Mouse (Mus musculus) megakaryocyte, embryonic 14.5 days (primary cell): ENCODE data around the gene Cstf1. TPM values are rescaled to one million over a fixed set of nuclear protein-coding genes. Genes with fewer than 3 reads are reported as not detected.

ENCODE experiments used
- H3K27me3 ChIP-seq: replicated peaks from 2 replicates; pipeline ENCODE3; 2012; ENCODE audit warnings: inconsistent platforms
- H3K36me3 ChIP-seq: replicated peaks from 2 replicates; pipeline ENCODE3; 2012; ENCODE audit warnings: low read length, inconsistent platforms, mixed read lengths
- H3K4me1 ChIP-seq: 2 replicates; pipeline ENCODE4 v1.6.1; 2012; ENCODE audit warnings: inconsistent platforms
- H3K4me3 ChIP-seq: replicated peaks from 2 replicates; pipeline ENCODE3; 2012; ENCODE audit warnings: moderate library complexity, mild to moderate bottlenecking, inconsistent platforms
- H3K9me3 ChIP-seq: 2 replicates; pipeline ENCODE4 v1.6.1; 2012; ENCODE audit warnings: inconsistent platforms
- FLI1 ChIP-seq: IDR thresholded peaks from 2 replicates; pipeline ENCODE4 v1.6.1; 2012; ENCODE audit warnings: low read length, inconsistent platforms, mixed read lengths
- GATA1 ChIP-seq: IDR thresholded peaks from 3 replicates; pipeline ENCODE4 v1.6.1; 2012; ENCODE audit warnings: mixed read lengths, low read length, inconsistent platforms, borderline replicate concordance
- polyA plus RNA-seq: library from polyadenylated mRNA; stranded (reverse); fragments of >175 nt; gene quantifications from 2 replicates; pipeline ENCODE4 v1.2.3, GENCODE M21; 2012; ENCODE audit warnings: low replicate concordance; ENCODE audit not compliant: insufficient read depth

Cstf1 gene
- polyA plus RNA-seq, 1 experiment, result 7.2 TPM

- peaks cover 12% of the 10 kb centered on the region for H3K36me3 ChIP-seq
- H3K4me1 ChIP-seq, result peaks cover 53% of the 10 kb centered on the region
- peaks cover 7% of the 10 kb centered on the region for H3K27me3 ChIP-seq
- TF ChIP-seq FLI1, result no peak
- no peak for TF ChIP-seq GATA1
- H3K4me3 ChIP-seq, result peak overlapping the region; percentile 97
- no peaks in the 10 kb centered on the region for H3K9me3 ChIP-seq
Measured at GRCm38 (mm10) chr2:172346034-172346929, 24.2 kb upstream of the Cstf1 start.

DNA sequence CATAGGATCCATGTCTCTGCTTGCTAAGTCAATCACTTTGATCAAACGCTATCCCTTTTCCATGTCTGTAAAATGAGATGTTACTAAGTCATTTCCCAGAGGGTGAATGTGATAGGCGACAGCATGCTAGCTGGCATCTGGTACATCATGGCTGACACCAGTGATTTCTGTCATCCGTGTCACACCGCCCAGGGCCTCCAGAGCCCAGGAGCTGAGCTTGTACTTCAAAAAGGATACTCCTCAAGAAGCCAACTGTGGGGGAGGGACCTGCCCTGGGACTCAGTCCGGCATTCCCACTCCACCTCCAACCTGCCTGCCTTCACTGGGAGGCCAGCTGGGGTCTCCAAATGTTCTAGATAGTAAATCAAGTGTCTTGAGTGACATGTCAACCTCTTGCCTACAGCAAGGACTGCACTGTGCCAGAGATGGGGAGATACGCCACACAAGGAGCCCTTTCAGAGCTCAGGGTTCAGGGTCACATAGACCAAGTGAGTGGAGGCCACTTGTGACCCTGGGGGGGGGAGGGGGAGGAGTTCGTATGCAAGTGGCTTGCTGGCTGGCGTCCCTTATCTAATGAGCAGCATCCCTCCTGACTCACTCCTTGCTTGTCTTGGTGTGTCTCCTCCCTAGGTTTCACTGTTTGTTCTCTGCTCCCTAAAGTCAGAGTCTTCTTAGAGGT lies 23.4 kb upstream of the Cstf1 start:
- peaks cover 14% of the 10 kb centered on the region for H3K36me3 ChIP-seq
- H3K27me3 ChIP-seq, result peaks cover 7% of the 10 kb centered on the region
- TF ChIP-seq FLI1 (no peak), GATA1 (no peak)
- peak overlapping the region; percentile 97 for H3K4me3 ChIP-seq
- H3K9me3 ChIP-seq, result no peaks in the 10 kb centered on the region
- H3K4me1 ChIP-seq, result peaks cover 53% of the 10 kb centered on the region

DNA sequence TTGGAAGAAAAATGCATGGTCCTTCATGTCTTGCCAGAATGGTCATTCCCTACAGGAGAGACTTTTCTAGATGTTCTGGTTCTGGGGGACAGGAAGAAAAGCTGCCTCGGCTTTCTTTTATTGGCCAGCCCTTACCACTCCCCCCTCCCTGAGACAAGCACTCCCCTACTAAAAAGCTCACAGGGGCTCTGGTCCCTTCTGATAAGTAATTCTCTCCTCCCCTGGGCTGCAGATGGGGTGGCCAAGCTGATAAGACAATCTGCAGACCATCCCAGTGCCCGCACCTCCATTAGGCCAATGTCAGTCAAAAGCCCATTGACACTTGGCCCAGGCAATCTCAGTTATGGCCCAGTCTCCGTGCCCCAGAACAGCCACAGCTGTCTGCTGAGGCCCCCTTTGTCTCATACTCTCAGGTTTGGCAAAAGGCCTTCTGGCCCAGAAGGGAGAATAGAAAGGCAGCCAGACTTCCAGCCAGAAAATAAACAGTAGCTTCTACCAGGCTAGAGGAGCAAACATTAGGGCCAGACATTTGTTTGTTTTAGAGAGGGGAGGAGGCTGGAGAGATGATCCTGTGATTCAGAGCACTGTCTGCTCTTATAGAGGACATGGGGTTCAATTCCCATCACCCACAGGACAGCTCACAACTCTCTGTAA lies 22.1 kb upstream of the Cstf1 start:
- no peaks in the 10 kb centered on the region for H3K27me3 ChIP-seq
- H3K36me3 ChIP-seq, result peaks cover 27% of the 10 kb centered on the region
- H3K4me1 ChIP-seq, result peaks cover 53% of the 10 kb centered on the region
- no peak overlapping the region for H3K4me3 ChIP-seq
- no peaks in the 10 kb centered on the region for H3K9me3 ChIP-seq
- TF ChIP-seq GATA1 (no peak), FLI1 (no peak)

DNA sequence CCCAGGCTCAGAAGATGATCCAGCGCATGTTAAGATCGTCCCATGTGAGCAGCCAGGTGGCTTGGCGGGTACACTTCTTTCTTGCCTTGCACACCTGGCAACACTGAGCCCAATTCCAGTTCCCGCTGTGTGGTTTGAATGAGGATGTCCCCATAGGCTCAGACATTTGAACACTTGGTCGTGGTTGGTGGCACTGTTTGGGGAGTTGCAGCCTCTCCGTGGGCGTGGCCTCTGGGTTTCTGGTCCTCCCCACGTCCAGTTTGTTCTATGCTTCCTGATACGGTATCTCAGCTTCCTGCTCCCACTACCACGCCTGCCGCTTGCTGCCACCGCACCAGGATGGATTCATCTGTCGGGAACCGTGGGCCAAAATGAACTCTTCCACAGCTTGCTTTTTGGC lies 20.7 kb upstream of the Cstf1 start:
- Histone ChIP-seq H3K9me3 (no peaks in the 10 kb centered on the region), H3K4me1 (peaks cover 48% of the 10 kb centered on the region), H3K4me3 (no peak overlapping the region), H3K36me3 (peaks cover 40% of the 10 kb centered on the region), H3K27me3 (no peaks in the 10 kb centered on the region)
- no peak for TF ChIP-seq FLI1
- no peak for TF ChIP-seq GATA1

DNA sequence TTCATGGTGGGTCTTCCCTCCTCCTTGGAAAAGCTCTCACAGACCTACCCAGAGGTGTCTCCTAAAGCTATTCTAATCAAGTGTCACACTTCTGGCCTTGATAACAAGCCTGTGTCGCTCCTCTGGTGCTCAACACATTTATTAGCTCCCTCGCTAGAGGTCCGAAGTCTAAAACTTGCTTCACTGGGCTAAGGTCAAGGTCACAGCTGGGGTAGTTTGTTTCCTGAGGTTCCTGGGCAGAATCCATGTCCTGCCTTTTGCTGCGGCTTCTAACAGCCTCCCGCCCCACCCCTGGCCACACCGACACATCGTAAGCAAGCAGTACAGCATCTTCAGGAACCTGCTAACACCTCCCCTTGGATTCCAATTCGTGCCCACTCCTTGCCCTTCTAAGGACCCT lies 19.7 kb upstream of the Cstf1 start:
- Histone ChIP-seq H3K36me3 (peaks cover 50% of the 10 kb centered on the region), H3K4me3 (no peak overlapping the region), H3K4me1 (peaks cover 44% of the 10 kb centered on the region), H3K9me3 (no peaks in the 10 kb centered on the region), H3K27me3 (no peaks in the 10 kb centered on the region)
- TF ChIP-seq FLI1 (no peak), GATA1 (no peak)

DNA sequence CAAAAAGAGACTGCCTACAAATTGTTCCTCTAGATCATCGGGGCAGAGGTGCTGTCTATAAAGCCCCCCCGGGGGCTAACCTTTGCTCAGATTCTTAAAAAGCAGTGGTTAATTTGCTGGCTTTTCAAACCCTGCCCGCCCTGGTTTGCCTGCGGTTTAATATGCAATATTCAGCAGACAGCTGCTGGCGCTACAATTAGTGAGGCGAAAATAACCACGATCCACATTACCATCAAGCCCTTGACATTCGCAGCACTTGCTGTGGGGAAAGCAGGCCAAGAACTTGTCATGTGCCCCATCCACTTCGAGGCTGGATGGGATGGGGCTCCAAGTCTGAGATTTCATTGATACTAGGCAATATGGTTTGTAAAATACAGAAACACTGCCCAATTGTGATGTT lies 17.3 kb upstream of the Cstf1 start:
- Histone ChIP-seq H3K4me3 (no peak overlapping the region), H3K36me3 (peaks cover 74% of the 10 kb centered on the region)
- TF ChIP-seq GATA1 (no peak), FLI1 (no peak)

GRCm38 (mm10) chr2:172354761-172355160 lies 15.7 kb upstream of the Cstf1 start:
- H3K4me1 ChIP-seq, result peaks cover 7% of the 10 kb centered on the region
- TF ChIP-seq GATA1, result no peak
- no peak for TF ChIP-seq FLI1
- no peak overlapping the region for H3K4me3 ChIP-seq
- no peaks in the 10 kb centered on the region for H3K27me3 ChIP-seq
- peaks cover 88% of the 10 kb centered on the region for H3K36me3 ChIP-seq
- no peaks in the 10 kb centered on the region for H3K9me3 ChIP-seq

More for the DNA sequence above, 17.3 kb upstream of the Cstf1 start:
- H3K27me3 ChIP-seq, result no peaks in the 10 kb centered on the region
- H3K9me3 ChIP-seq, result no peaks in the 10 kb centered on the region
- peaks cover 22% of the 10 kb centered on the region for H3K4me1 ChIP-seq

GRCm38 (mm10) chr2:172355833-172356232 lies 14.6 kb upstream of the Cstf1 start:
- Histone ChIP-seq H3K9me3 (no peaks in the 10 kb centered on the region), H3K4me3 (no peak overlapping the region), H3K36me3 (peaks cover 92% of the 10 kb centered on the region), H3K4me1 (no peaks in the 10 kb centered on the region), H3K27me3 (no peaks in the 10 kb centered on the region)
- TF ChIP-seq FLI1 (no peak), GATA1 (no peak)

- H3K4me3 ChIP-seq, result no peak overlapping the region
- H3K36me3 ChIP-seq, result peaks cover 98% of the 10 kb centered on the region
- H3K4me1 ChIP-seq, result peaks cover 43% of the 10 kb centered on the region
- TF ChIP-seq FLI1, result no peak
- no peaks in the 10 kb centered on the region for H3K9me3 ChIP-seq
- no peaks in the 10 kb centered on the region for H3K27me3 ChIP-seq
Measured at GRCm38 (mm10) chr2:172363176-172363575, 7.3 kb upstream of the Cstf1 start.
